Mouse (Mus musculus): ENCODE results near the gene Jpt1. TPM values are rescaled to one million over a fixed set of nuclear protein-coding genes. Genes with fewer than 3 reads are reported as not detected.

Gene Jpt1
- total and polyA plus RNA-seq, 3 experiments: 110 to 116 (median 110) TPM

DNA sequence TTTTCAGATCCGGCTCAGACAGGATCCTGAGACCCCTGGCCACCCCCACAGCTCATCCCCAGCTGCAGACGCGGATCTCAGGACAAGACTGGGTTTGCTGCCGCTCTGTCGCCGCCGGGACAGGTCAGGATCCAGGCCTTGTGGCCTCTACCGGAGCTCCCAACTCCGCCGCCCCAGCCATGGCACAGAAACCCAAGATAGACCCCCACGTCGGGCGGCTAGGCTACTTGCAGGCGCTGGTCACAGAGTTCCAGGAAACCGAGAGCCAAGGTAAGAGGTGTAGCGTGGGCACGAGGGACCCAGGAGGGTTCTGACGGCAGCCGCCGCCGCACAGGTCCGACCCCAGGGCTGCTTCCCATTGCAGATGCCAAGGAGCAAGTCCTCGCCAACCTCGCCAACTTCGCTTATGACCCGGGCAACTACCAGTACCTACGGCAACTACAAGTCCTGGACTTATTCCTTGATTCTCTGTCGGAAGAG is 38.4 kb downstream of the Jpt1 start:
- Histone ChIP-seq H3K9ac (ENCODE audit: low read depth, low read length) (peak overlapping the region; percentile 61), H3K27ac (peak overlapping the region; percentile 52; the same call in 1 of the 2 replicates), H3K79me2 (replicated peaks; ENCODE audit: control insufficient read depth, insufficient read depth, low read length) (no peaks in the 10 kb centered on the region), H3K36me3 (ENCODE audit: control insufficient read depth, insufficient read depth, low read length) (no peaks in the 10 kb centered on the region), H3K4me3 (peak overlapping the region; percentile 93), H3K4me1 (ENCODE audit: control insufficient read depth, insufficient read depth, low read length) (peaks cover 10% of the 10 kb centered on the region), H3K27me3 (ENCODE audit: control insufficient read depth, insufficient read depth, low read length) (no peaks in the 10 kb centered on the region)
- intact Hi-C loops (cut with DNase I): loop anchor here (2.0 kb wide), 1 partner anchor 63 kb away; no protein-coding TSS in a partner anchor
- 3% methylated on average over 28 of the region's 28 CpGs for WGBS
- TF ChIP-seq EP300 (IDR thresholded peaks at IDR 0.05; ENCODE audit: insufficient read depth, low read depth, low read length) (no peak), CTCF (IDR thresholded peaks at IDR 0.05) (no peak), POLR2A (IDR thresholded peaks at IDR 0.05; ENCODE audit: insufficient read depth, low read depth, low read length) (no peak)
- DNase-seq: no peak

GRCm38 (mm10) chr11:115475025-115475757 is 39.0 kb downstream of the Jpt1 start, which contains the start of gene Armc7:
Gene Armc7, plus strand, starts transcription at chr11:115475667.
- peak within 1 kb of the TSS; percentile 61 for H3K9ac ChIP-seq (ENCODE audit: low read depth, low read length)
- peak within 1 kb of the TSS; percentile 93 for H3K4me3 ChIP-seq
- peak within 1 kb of the TSS; percentile 78 for H3K27ac ChIP-seq
- WGBS: under 1% methylated on average over 26 of the region's 26 CpGs
- intact Hi-C loops (cut with DNase I): loop anchor here (2.0 kb wide), 1 partner anchor 62 kb away; no protein-coding TSS in a partner anchor
- no peak for TF ChIP-seq CTCF (IDR thresholded peaks at IDR 0.05)
- TF ChIP-seq EP300 (IDR thresholded peaks at IDR 0.05; ENCODE audit: insufficient read depth, low read depth, low read length): 0 out of 2 replicates have a peak, but pooled peaks have one; percentile 45
- TF ChIP-seq POLR2A (IDR thresholded peaks at IDR 0.05; ENCODE audit: insufficient read depth, low read depth, low read length): peak; percentile 91
- peaks cover 10% of the 10 kb centered on the region for H3K4me1 ChIP-seq (ENCODE audit: control insufficient read depth, insufficient read depth, low read length)
- no peaks in the 10 kb centered on the region for H3K36me3 ChIP-seq (ENCODE audit: control insufficient read depth, insufficient read depth, low read length)
- DNase-seq: peak; percentile 96 to 97
- no peaks in the 10 kb centered on the region for H3K79me2 ChIP-seq (replicated peaks; ENCODE audit: control insufficient read depth, insufficient read depth, low read length)
- no peaks in the 10 kb centered on the region for H3K27me3 ChIP-seq (ENCODE audit: control insufficient read depth, insufficient read depth, low read length)

GRCm38 (mm10) chr11:115473626-115474275 is 40.4 kb downstream of the Jpt1 start:
- Histone ChIP-seq H3K27ac (peak overlapping the region; percentile 72), H3K4me1 (ENCODE audit: control insufficient read depth, insufficient read depth, low read length) (peaks cover 10% of the 10 kb centered on the region), H3K9ac (ENCODE audit: low read depth, low read length) (peak overlapping the region; percentile 35), H3K36me3 (ENCODE audit: control insufficient read depth, insufficient read depth, low read length) (no peaks in the 10 kb centered on the region), H3K27me3 (ENCODE audit: control insufficient read depth, insufficient read depth, low read length) (no peaks in the 10 kb centered on the region), H3K79me2 (replicated peaks; ENCODE audit: control insufficient read depth, insufficient read depth, low read length) (no peaks in the 10 kb centered on the region), H3K4me3 (no peak overlapping the region)
- peak; percentile 91 to 96 for DNase-seq
- TF ChIP-seq CTCF (IDR thresholded peaks at IDR 0.05) (no peak), POLR2A (IDR thresholded peaks at IDR 0.05; ENCODE audit: insufficient read depth, low read depth, low read length) (peak; percentile 56; the same call in 1 of the 2 replicates), EP300 (IDR thresholded peaks at IDR 0.05; ENCODE audit: insufficient read depth, low read depth, low read length) (peak; percentile 94)
- intact Hi-C loops (cut with DNase I): loop anchor here (1.0 to 2.0 kb wide), 3 partner anchors 45 to 115 kb away; no protein-coding TSS in a partner anchor
- 9% methylated on average over 15 of the region's 15 CpGs for WGBS

GRCm38 (mm10) chr11:115472183-115472582 is 42.0 kb downstream of the Jpt1 start:
- WGBS: 54% methylated on average over 7 of the region's 7 CpGs

GRCm38 (mm10) chr11:115467217-115467618 is 47.0 kb downstream of the Jpt1 start:
- H3K4me3 ChIP-seq: no peak overlapping the region
- H3K27me3 ChIP-seq (ENCODE audit: control insufficient read depth, insufficient read depth, low read length): no peaks in the 10 kb centered on the region
- no peak for DNase-seq
- no peaks in the 10 kb centered on the region; the same call in 1 of the 2 replicates for H3K4me1 ChIP-seq (ENCODE audit: control insufficient read depth, insufficient read depth, low read length)
- TF ChIP-seq CTCF (IDR thresholded peaks at IDR 0.05): no peak
- TF ChIP-seq EP300 (IDR thresholded peaks at IDR 0.05; ENCODE audit: insufficient read depth, low read depth, low read length): no peak
- TF ChIP-seq POLR2A (IDR thresholded peaks at IDR 0.05; ENCODE audit: insufficient read depth, low read depth, low read length): no peak
- H3K27ac ChIP-seq: no peak overlapping the region
- H3K9ac ChIP-seq (ENCODE audit: low read depth, low read length): no peak overlapping the region
- H3K36me3 ChIP-seq (ENCODE audit: control insufficient read depth, insufficient read depth, low read length): no peaks in the 10 kb centered on the region
- intact Hi-C loops (cut with DNase I): no loop called here
- 58% methylated on average over 4 of the region's 4 CpGs for WGBS
- H3K79me2 ChIP-seq (replicated peaks; ENCODE audit: control insufficient read depth, insufficient read depth, low read length): no peaks in the 10 kb centered on the region

More at GRCm38 (mm10) chr11:115472183-115472582, 42.0 kb downstream of the Jpt1 start:
- intact Hi-C loops (cut with DNase I): no loop called here
- H3K79me2 ChIP-seq (replicated peaks; ENCODE audit: control insufficient read depth, insufficient read depth, low read length): no peaks in the 10 kb centered on the region
- H3K9ac ChIP-seq (ENCODE audit: low read depth, low read length): no peak overlapping the region
- H3K4me3 ChIP-seq: no peak overlapping the region
- H3K27me3 ChIP-seq (ENCODE audit: control insufficient read depth, insufficient read depth, low read length): no peaks in the 10 kb centered on the region
- peaks cover 10% of the 10 kb centered on the region for H3K4me1 ChIP-seq (ENCODE audit: control insufficient read depth, insufficient read depth, low read length)
- H3K36me3 ChIP-seq (ENCODE audit: control insufficient read depth, insufficient read depth, low read length): no peaks in the 10 kb centered on the region
- DNase-seq: peak in 1 of 2 experiments; percentile 48
- H3K27ac ChIP-seq: no peak overlapping the region; the same call in 1 of the 2 replicates
- TF ChIP-seq EP300 (IDR thresholded peaks at IDR 0.05; ENCODE audit: insufficient read depth, low read depth, low read length): no peak
- no peak for TF ChIP-seq POLR2A (IDR thresholded peaks at IDR 0.05; ENCODE audit: insufficient read depth, low read depth, low read length)
- TF ChIP-seq CTCF (IDR thresholded peaks at IDR 0.05): no peak

Data from heart, adult 2 months (tissue).